Mouse (Mus musculus) hindbrain, embryonic 14.5 days (tissue): ENCODE results near the gene Dlx3. TPM values are rescaled to one million over a fixed set of nuclear protein-coding genes. Genes with fewer than 3 reads are reported as not detected.

ENCODE experiments used
- ATAC-seq: fragments of 200-750 bp; cut with Nextera tagmentation; 2 replicates; pipeline ENCODE4 v1.8.0; 2017; ENCODE audit warnings: moderate number of reproducible peaks, mild to moderate bottlenecking, moderate TSS enrichment, moderate library complexity; ENCODE audit not compliant: low FRiP score
- DNase-seq: peaks from one replicate; pipeline ENCODE4 v3.0.0-alpha.2; 2015; ENCODE audit warnings: low spot score
- H3K27ac ChIP-seq: fragments of 300-500 bp; sonication (generic); 2 replicates; pipeline ENCODE4 v1.5.1; 2014; ENCODE audit warnings: mild to moderate bottlenecking, moderate library complexity
- H3K27me3 ChIP-seq: fragments of 300-500 bp; sonication (generic); 2 replicates; pipeline ENCODE4 v1.6.1; 2014; ENCODE audit warnings: mild to moderate bottlenecking, low read length, mixed read lengths; ENCODE audit not compliant: control insufficient read depth, insufficient read depth
- H3K36me3 ChIP-seq: fragments of 300-500 bp; sonication (generic); replicated peaks from 2 replicates; pipeline ENCODE4 v1.6.1; 2014; ENCODE audit not compliant: control insufficient read depth, insufficient read depth
- H3K4me1 ChIP-seq: fragments of 300-500 bp; sonication (generic); replicated peaks from 2 replicates; pipeline ENCODE4 v1.6.1; 2014; ENCODE audit warnings: antibody characterized with exemption, low read length, mixed read lengths; ENCODE audit not compliant: control insufficient read depth, insufficient read depth
- H3K4me2 ChIP-seq: fragments of 300-500 bp; sonication (generic); replicated peaks from 2 replicates; pipeline ENCODE4 v1.6.1; 2014; ENCODE audit warnings: mild to moderate bottlenecking, moderate library complexity
- H3K4me3 ChIP-seq: fragments of 300-500 bp; sonication (generic); replicated peaks from 2 replicates; pipeline ENCODE4 v1.5.1; 2014; ENCODE audit warnings: mild to moderate bottlenecking, low read length
- H3K9ac ChIP-seq: fragments of 300-500 bp; sonication (generic); 2 replicates; pipeline ENCODE4 v1.6.1; 2014
- H3K9me3 ChIP-seq: fragments of 300-500 bp; sonication (generic); 2 replicates; pipeline ENCODE4 v1.6.1; 2016; ENCODE audit warnings: low read length; ENCODE audit not compliant: control insufficient read depth
- WGBS: fragments of 180-500 bp; shearing (Covaris S2); extraction: QIAGEN DNeasy Blood & Tissue Kit; methylation state at CpG from one replicate; pipeline ENCODE4 v1.1.7; 2014; 5-methylcytosine and 5-hydroxymethylcytosine counted together
- polyA plus RNA-seq: library from polyadenylated mRNA; unstranded; fragments of >200 nt; fragmentation: Nextera tagmentation; extraction: Ambion mirVana; gene quantifications from 2 replicates; pipeline ENCODE4 v1.2.1, GENCODE M21; 2014

Dlx3 gene
- polyA plus RNA-seq, 1 experiment from 2014 or later: 0.07 TPM

DNA sequence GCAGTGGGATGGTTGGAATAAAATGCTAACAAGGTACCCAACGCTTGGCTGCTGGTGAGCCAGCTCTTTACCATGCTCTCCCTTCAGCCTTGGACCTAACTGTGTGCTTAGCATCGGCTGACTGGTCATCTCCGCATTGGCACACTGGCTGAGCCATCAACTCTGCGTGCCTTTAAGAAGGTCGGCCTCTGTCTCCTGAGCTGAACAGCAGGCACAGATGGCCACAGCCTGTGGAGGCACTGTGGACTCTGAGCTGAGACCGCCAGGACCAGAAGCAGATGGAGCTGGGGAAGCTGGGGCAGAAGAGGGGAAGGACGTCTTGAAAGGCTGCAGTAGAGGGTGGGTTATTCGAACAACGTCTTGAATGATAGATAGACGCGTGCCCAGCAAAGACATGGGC lies 8.4 kb downstream of the Dlx3 start:
- H3K27ac ChIP-seq: no peak overlapping the region
- no peaks in the 10 kb centered on the region for H3K36me3 ChIP-seq
- peaks cover 36% of the 10 kb centered on the region for H3K27me3 ChIP-seq
- no peak overlapping the region for H3K9ac ChIP-seq
- H3K4me3 ChIP-seq: no peak overlapping the region
- no peak for ATAC-seq
- no peaks in the 10 kb centered on the region; the same call in 1 of the 2 replicates for H3K4me1 ChIP-seq
- no peak overlapping the region for H3K4me2 ChIP-seq
- DNase-seq: no peak
- WGBS: 49% methylated on average over 11 of the region's 11 CpGs
- H3K9me3 ChIP-seq: no peaks in the 10 kb centered on the region

DNA sequence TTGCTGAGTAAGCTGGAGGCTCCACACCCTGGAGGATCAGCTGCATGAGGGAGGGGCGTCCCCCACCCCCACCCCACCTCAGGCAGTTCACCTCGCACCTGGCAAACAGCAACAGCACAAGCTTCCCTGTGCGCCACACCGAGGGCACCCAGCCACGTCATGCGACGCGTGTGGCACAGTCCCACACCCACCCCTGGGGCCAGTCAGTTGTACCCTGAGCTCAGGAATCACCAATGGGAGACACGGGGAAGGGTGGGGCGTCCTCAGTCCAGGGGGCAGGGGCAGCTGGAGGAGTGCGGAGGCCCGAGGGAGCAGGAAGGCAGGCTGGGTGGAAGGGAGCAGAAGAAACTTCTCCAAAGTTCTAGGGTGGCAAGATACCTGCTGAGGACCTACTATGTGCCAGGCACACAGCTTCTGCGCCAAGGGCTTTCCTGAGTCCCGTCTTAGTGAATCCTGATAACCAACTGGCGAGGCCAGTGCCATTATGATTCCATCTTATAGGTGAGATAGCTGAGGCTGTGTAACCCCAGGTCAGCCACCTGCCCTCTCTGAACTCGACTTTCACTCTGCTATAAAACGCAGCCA lies 10.8 kb downstream of the Dlx3 start:
- no peak overlapping the region for H3K4me3 ChIP-seq
- H3K4me1 ChIP-seq: no peaks in the 10 kb centered on the region; the same call in 1 of the 2 replicates
- no peaks in the 10 kb centered on the region for H3K36me3 ChIP-seq
- no peak overlapping the region for H3K27ac ChIP-seq
- ATAC-seq (no peak), DNase-seq (no peak)
- H3K4me2 ChIP-seq: no peak overlapping the region
- no peak overlapping the region for H3K9ac ChIP-seq
- WGBS: 82% methylated on average over 16 of the region's 17 CpGs
- H3K27me3 ChIP-seq: peaks cover 12% of the 10 kb centered on the region
- H3K9me3 ChIP-seq: no peaks in the 10 kb centered on the region

DNA sequence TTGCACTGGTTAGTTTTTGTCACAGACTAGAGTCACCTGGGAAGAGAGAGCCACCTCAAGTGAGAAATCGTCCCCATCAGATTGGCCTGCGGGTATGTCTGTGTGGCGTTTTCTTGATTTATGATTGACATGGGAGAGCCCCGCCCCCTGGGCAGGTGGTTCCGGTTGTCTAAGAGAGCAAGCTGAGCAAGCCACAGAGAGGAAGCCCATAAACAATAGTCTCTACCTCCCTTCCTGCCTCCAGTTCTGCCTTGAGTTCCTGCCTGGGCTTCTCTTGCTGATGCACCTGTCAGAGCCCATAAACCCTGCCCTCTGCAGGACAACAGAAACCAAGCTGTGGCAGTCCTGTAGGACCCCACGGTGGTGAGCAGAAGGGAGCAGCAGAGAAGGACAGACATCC lies 13.4 kb downstream of the Dlx3 start:
- no peaks in the 10 kb centered on the region for H3K9me3 ChIP-seq
- ATAC-seq (no peak), DNase-seq (no peak)
- H3K4me1 ChIP-seq: no peaks in the 10 kb centered on the region
- WGBS: 74% methylated on average over 6 of the region's 6 CpGs
- H3K27me3 ChIP-seq: peaks cover 23% of the 10 kb centered on the region
- no peak overlapping the region for H3K27ac ChIP-seq
- H3K4me3 ChIP-seq: no peak overlapping the region
- H3K4me2 ChIP-seq: no peak overlapping the region
- H3K9ac ChIP-seq: no peak overlapping the region
- no peaks in the 10 kb centered on the region for H3K36me3 ChIP-seq

DNA sequence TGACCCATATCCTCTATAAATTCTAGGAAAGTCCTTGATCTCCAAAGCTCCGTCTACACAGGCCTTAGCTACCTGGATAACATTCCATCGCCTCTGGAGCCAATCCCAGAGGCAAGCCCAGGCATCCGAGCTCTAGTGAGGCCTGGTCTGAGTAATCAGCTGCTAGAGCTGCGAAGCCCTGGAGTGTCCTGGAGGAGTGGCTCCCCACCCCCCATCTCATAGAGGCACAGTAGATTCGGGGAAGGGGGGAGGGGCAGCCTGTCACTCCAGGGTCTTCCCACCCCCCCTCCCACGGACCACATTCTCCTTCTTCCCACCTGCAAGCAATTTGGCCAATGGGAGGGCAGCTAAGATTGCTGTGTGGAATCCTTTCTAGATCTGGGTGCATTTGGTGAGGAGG lies 17.4 kb downstream of the Dlx3 start:
- no peak for DNase-seq
- peaks cover 62% of the 10 kb centered on the region for H3K27me3 ChIP-seq
- H3K27ac ChIP-seq: no peak overlapping the region
- H3K36me3 ChIP-seq: no peaks in the 10 kb centered on the region
- no peak for ATAC-seq
- H3K4me1 ChIP-seq: no peaks in the 10 kb centered on the region
- H3K9ac ChIP-seq: no peak overlapping the region
- no peak overlapping the region for H3K4me3 ChIP-seq
- WGBS: 23% methylated on average over 6 of the region's 6 CpGs
- H3K9me3 ChIP-seq: no peaks in the 10 kb centered on the region
- no peak overlapping the region for H3K4me2 ChIP-seq

DNA sequence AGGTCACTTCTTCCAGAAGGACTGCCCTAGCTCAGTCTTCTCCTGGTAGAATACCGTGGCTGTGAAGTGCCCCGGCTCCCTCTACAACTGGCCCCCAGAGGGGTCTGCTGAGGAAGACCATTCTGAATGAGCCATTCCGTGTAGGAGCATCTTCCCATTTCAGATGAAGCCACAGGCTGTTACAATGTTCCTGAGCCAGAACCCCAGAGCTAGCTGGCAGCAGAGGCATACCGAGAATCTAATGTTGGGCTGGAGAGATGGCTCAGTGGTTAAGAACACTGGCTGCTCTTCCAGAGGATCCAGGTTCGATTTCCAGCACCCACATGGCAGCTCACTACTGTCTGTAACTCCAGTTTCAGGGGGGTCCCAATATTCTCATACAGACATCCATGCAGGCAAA lies 20.0 kb downstream of the Dlx3 start:
- no peak for DNase-seq
- no peak overlapping the region for H3K27ac ChIP-seq
- ATAC-seq: no peak
- H3K4me2 ChIP-seq: no peak overlapping the region
- no peaks in the 10 kb centered on the region for H3K36me3 ChIP-seq
- WGBS: 64% methylated on average over 5 of the region's 5 CpGs
- H3K9me3 ChIP-seq: no peaks in the 10 kb centered on the region
- H3K4me3 ChIP-seq: no peak overlapping the region
- peaks cover 4% of the 10 kb centered on the region; the same call in 1 of the 2 replicates for H3K4me1 ChIP-seq
- peaks cover 87% of the 10 kb centered on the region for H3K27me3 ChIP-seq
- H3K9ac ChIP-seq: no peak overlapping the region

DNA sequence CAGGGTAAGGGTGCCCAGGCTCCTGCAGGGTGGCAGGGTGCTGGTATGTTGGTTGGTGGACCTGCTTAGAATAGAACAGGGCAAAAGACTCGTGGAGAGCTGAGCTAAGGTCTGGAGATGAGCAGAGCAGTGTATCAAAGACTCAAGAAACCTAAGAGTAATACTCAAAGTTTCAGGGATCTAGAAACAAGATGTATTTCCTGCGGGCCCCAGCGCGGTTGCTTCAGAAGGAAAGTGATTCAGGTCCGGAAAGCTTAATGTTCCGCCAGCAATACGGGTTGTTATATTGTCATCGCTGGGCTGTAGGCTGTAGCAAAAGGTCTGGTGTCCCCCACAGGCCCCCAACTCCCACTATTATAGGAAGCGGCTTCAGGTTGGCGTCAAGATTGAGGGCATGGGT lies 22.3 kb downstream of the Dlx3 start:
- Histone ChIP-seq H3K4me2 (no peak overlapping the region), H3K9me3 (no peaks in the 10 kb centered on the region), H3K27ac (no peak overlapping the region), H3K4me1 (peaks cover 18% of the 10 kb centered on the region; the same call in 1 of the 2 replicates), H3K36me3 (no peaks in the 10 kb centered on the region), H3K27me3 (peaks cover 99% of the 10 kb centered on the region), H3K4me3 (no peak overlapping the region), H3K9ac (no peak overlapping the region)
- 12% methylated on average over 10 of the region's 10 CpGs for WGBS
- DNase-seq: no peak
- no peak for ATAC-seq

DNA sequence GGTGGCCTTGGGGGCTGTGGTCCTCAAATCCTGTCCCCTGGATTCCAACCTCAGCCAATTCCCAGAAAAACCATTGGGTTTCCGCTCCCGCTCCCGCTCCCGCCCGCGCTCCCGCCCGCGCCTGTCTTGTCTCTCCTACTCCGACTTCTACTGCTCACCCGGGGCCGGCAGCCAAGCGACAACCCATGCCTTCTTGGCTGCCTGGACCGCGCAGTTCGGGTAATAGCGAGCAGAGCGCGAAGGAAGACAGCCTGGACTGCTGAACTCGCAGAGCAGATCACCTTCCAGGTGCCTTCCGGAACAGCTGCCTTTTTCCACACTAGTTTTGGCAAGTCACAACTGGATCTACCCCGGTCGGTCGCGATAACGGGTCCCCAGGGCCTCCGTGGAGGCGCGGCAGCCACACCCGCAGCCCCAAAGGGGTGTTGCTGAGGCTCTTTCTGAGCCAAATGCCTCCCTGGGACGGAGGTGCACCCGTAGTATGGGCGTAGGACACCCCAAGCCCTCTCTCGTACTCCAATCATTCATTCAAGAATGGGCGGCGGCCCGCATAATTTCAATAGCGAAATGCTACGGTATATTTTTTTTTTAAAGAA lies 23.2 kb downstream of the Dlx3 start:
- H3K9ac ChIP-seq: no peak overlapping the region
- 2% methylated on average over 39 of the region's 39 CpGs for WGBS
- H3K36me3 ChIP-seq: no peaks in the 10 kb centered on the region
- ATAC-seq (no peak), DNase-seq (no peak)
- H3K4me2 ChIP-seq: no peak overlapping the region
- peaks cover 99% of the 10 kb centered on the region for H3K27me3 ChIP-seq
- no peak overlapping the region for H3K4me3 ChIP-seq
- H3K27ac ChIP-seq: no peak overlapping the region
- H3K9me3 ChIP-seq: no peaks in the 10 kb centered on the region
- H3K4me1 ChIP-seq: peaks cover 18% of the 10 kb centered on the region; the same call in 1 of the 2 replicates

DNA sequence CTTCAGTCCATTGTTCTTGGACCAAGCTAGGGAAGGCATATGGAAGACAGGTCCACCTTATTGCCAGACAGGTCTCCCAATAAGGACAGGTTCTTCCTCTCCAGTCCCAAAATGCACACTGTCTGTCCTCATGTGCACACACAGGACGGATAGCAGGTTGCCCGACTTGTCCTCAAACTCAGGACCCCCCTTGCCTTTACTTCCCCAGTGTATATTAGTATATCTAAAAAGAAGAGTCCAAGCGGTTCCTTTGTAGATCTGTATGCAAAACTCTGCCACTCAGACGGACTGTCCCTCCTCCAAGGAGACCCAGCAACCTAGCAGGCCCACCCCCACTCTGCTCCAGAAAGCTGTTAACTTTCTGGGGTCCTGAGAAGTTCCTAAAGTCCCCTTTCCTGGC lies 23.7 kb downstream of the Dlx3 start:
- no peak overlapping the region for H3K4me2 ChIP-seq
- peaks cover 99% of the 10 kb centered on the region for H3K27me3 ChIP-seq
- no peak for ATAC-seq
- peaks cover 18% of the 10 kb centered on the region; the same call in 1 of the 2 replicates for H3K4me1 ChIP-seq
- DNase-seq: no peak
- 4% methylated on average over 4 of the region's 4 CpGs for WGBS
- H3K4me3 ChIP-seq: no peak overlapping the region
- no peaks in the 10 kb centered on the region for H3K9me3 ChIP-seq
- H3K27ac ChIP-seq: no peak overlapping the region
- H3K9ac ChIP-seq: no peak overlapping the region
- H3K36me3 ChIP-seq: no peaks in the 10 kb centered on the region

DNA sequence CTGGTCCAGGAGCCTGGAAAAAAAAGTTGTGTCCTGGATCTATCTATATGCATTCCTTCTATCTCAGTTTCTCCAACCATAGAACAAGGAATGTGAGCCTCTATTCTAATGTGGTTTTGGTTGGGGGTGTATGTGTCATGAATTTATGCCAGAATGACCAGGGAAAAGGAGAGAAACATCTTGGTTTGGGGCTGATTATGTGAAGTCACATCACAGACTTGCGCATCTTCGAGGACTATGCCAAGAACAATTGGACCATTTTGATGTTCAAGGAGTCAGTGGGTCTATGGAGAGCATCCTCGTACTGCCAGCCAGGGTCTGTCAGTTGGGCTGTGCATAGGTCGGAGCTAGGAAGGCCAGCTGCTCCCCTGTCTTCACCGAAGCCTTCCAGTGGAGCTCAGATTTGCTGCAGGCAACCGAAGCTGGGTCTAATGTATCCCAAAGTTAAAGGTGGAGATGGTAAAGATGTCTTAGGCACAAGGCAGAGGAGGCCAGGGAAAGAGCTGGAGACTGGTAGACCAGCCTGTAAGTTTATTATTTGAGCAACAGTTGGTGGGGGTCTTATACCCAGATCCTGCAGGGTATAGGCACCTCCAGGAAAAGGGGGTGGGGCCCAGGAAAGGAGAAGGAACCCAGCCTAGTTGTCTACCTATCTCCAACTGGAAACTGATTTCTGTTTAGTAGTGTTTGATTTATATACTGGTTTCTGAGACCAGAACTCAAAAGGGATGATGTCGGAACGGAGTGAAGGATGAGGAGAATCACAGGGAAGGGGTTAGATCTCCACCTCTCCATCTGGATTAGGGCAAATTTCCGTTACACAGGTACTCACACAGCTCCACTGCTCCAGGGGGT lies 24.4 kb downstream of the Dlx3 start:
- peaks cover 99% of the 10 kb centered on the region for H3K27me3 ChIP-seq
- ATAC-seq (no peak), DNase-seq (no peak)
- no peak overlapping the region for H3K4me3 ChIP-seq
- no peaks in the 10 kb centered on the region for H3K36me3 ChIP-seq
- peaks cover 18% of the 10 kb centered on the region; the same call in 1 of the 2 replicates for H3K4me1 ChIP-seq
- WGBS: 6% methylated on average over 9 of the region's 9 CpGs
- no peak overlapping the region for H3K4me2 ChIP-seq
- no peak overlapping the region for H3K9ac ChIP-seq
- no peak overlapping the region for H3K27ac ChIP-seq
- no peaks in the 10 kb centered on the region for H3K9me3 ChIP-seq
